Mouse (Mus musculus) fibroblast of lung, adult 2 months (primary cell): ENCODE measurements at regions not wholly inside any gene's neighbourhood (a gene's known extent, or its start where the extent isn't known, plus 50 kb on each side); places are given as distances from the start of the nearest gene placed in this dataset.

Experiments used
- DNase-seq: peaks from one replicate; pipeline ENCODE4 v3.0.0-alpha.2; 2011; ENCODE audit warnings: low read depth

- DNase-seq, result no peak
Observed at GRCm38 (mm10) chr14:98834316-98834715, 159.8 kb downstream of the Rpl36a-ps1 start.

GRCm38 (mm10) chr14:98833230-98833999 is 160.7 kb downstream of the Rpl36a-ps1 start:
- DNase-seq, result no peak

GRCm38 (mm10) chr14:98832401-98832800 is 161.7 kb downstream of the Rpl36a-ps1 start:
- DNase-seq, result no peak

GRCm38 (mm10) chr14:98829958-98830633 is 164.0 kb downstream of the Rpl36a-ps1 start:
- DNase-seq, result no peak

- DNase-seq, result no peak
Observed at GRCm38 (mm10) chr14:98827490-98827889, 166.6 kb downstream of the Rpl36a-ps1 start.

- DNase-seq, result no peak
Observed at GRCm38 (mm10) chr14:98813657-98814056, 180.5 kb downstream of the Rpl36a-ps1 start.

- peak; percentile 32 for DNase-seq
Observed at GRCm38 (mm10) chr14:98810259-98811042, 183.7 kb downstream of the Rpl36a-ps1 start.

- DNase-seq, result no peak
Observed at GRCm38 (mm10) chr14:98808117-98808516, 186.0 kb downstream of the Rpl36a-ps1 start.

GRCm38 (mm10) chr14:98805066-98805465 is 189.1 kb downstream of the Rpl36a-ps1 start:
- no peak for DNase-seq

GRCm38 (mm10) chr14:98801293-98801692 is 192.8 kb downstream of the Rpl36a-ps1 start:
- no peak for DNase-seq

- DNase-seq, result no peak
Observed at GRCm38 (mm10) chr14:98791970-98792369, 202.1 kb downstream of the Rpl36a-ps1 start.

- no peak for DNase-seq
Observed at GRCm38 (mm10) chr14:98791232-98791906, 202.7 kb downstream of the Rpl36a-ps1 start.

GRCm38 (mm10) chr14:98789794-98790193 is 204.3 kb downstream of the Rpl36a-ps1 start:
- no peak for DNase-seq

GRCm38 (mm10) chr14:98781711-98782110 is 212.4 kb downstream of the Rpl36a-ps1 start:
- DNase-seq, result no peak

GRCm38 (mm10) chr14:98772080-98772479 is 222.0 kb downstream of the Rpl36a-ps1 start:
- no peak for DNase-seq

- no peak for DNase-seq
Observed at GRCm38 (mm10) chr14:98768845-98769244, 225.3 kb downstream of the Rpl36a-ps1 start.

GRCm38 (mm10) chr14:98767481-98767880 is 226.6 kb downstream of the Rpl36a-ps1 start:
- no peak for DNase-seq

- no peak for DNase-seq
Observed at GRCm38 (mm10) chr14:98765358-98765757, 228.8 kb downstream of the Rpl36a-ps1 start.

- no peak for DNase-seq
Observed at GRCm38 (mm10) chr14:98750766-98751165, 243.4 kb downstream of the Rpl36a-ps1 start.

GRCm38 (mm10) chr14:98749086-98750027 is 244.8 kb downstream of the Rpl36a-ps1 start:
- DNase-seq, result no peak
